Mouse (Mus musculus): ENCODE measurements around the gene Vamp5. TPM values are rescaled to one million over a fixed set of nuclear protein-coding genes. Genes with fewer than 3 reads are reported as not detected.

Gene Vamp5
- total and polyA plus RNA-seq, 3 experiments, result 465 to 593 TPM; not detected in 1

GRCm38 (mm10) chr6:72414076-72414756, 33.9 kb upstream of the Vamp5 start, which contains the start of gene Ggcx (continued):
- TF ChIP-seq MAFK (IDR thresholded peaks at IDR 0.05; ENCODE audit: borderline replicate concordance, low read depth, low read length) (no peak), CHD2 (IDR thresholded peaks at IDR 0.05; ENCODE audit: low read length) (no peak), MYB (IDR thresholded peaks at IDR 0.05; ENCODE audit: low read depth, low read length) (no peak), RAD21 (IDR thresholded peaks at IDR 0.05; ENCODE audit: low read depth, low read length) (no peak)

DNA sequence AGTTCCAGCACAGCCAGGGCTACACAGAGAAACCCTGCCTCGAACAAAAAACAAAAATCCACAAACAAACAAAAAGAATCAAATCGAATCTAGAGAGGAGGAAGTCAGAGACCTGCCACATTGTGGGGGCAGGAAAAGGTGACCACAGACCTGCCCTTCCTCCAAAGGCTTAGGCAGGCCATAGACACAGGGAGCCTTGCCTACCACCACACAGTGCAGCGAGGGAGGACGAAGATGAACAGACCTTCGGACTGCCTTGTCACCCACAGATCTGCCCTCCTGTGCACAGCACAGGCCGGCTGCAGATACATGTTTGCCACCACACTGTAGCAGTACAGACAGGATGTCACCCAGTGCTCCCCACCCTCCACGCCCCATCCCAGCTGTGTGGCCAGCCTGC, 30.2 kb upstream of the Vamp5 start:
- Histone ChIP-seq H3K4me1 (ENCODE audit: control insufficient read depth in 1 of 2, insufficient read depth in 2 of 2, low read length in 2 of 2) (peaks cover 2 to 5% of the 10 kb centered on the region in 2 experiments; a peak in 3 of 4 replicates), H3K79me2 (ENCODE audit: control insufficient read depth, insufficient read depth, low read length, poor library complexity) (peaks cover 8% of the 10 kb centered on the region), H3K27ac (ENCODE audit: control insufficient read depth, low read depth, low read length) (no peak overlapping the region), H3K4me3 (ENCODE audit: control insufficient read depth in 1 of 2, insufficient read depth in 1 of 2, low read depth in 2 of 2, low read length in 2 of 2) (no peak overlapping the region), H3K36me3 (ENCODE audit: control insufficient read depth in 1 of 2, insufficient read depth in 2 of 2, low read length in 2 of 2) (peaks cover 0 to 9% of the 10 kb centered on the region in 2 experiments; a peak in 2 of 4 replicates), H3K9ac (ENCODE audit: control insufficient read depth, low read depth, low read length, poor library complexity, severe bottlenecking) (no peak overlapping the region), H3K9me3 (replicated peaks; ENCODE audit: insufficient read depth, low read length) (no peaks in the 10 kb centered on the region), H3K27me3 (ENCODE audit: control insufficient read depth in 1 of 2, insufficient read depth in 2 of 2, low read length in 2 of 2) (no peaks in the 10 kb centered on the region)
- TF ChIP-seq POLR2AphosphoS2 (IDR thresholded peaks at IDR 0.05; ENCODE audit: low read length) (no peak), POLR2AphosphoS5 (IDR thresholded peaks at IDR 0.05; ENCODE audit: borderline replicate concordance, low read depth, low read length) (peak; percentile 48; the same call in 1 of the 2 replicates)
- no peak for DNase-seq (ENCODE audit: low read depth, low spot score)

GRCm38 (mm10) chr6:72410003-72410402, 29.7 kb upstream of the Vamp5 start:
- Histone ChIP-seq H3K9ac (ENCODE audit: control insufficient read depth, low read depth, low read length, poor library complexity, severe bottlenecking) (no peak overlapping the region), H3K79me2 (ENCODE audit: control insufficient read depth, insufficient read depth, low read length, poor library complexity) (peaks cover 7% of the 10 kb centered on the region), H3K9me3 (replicated peaks; ENCODE audit: insufficient read depth, low read length) (no peaks in the 10 kb centered on the region), H3K27me3 (ENCODE audit: control insufficient read depth in 1 of 2, insufficient read depth in 2 of 2, low read length in 2 of 2) (no peaks in the 10 kb centered on the region), H3K4me1 (ENCODE audit: control insufficient read depth in 1 of 2, insufficient read depth in 2 of 2, low read length in 2 of 2) (peaks cover 2% of the 10 kb centered on the region in 2 experiments; a peak in 3 of 4 replicates), H3K27ac (ENCODE audit: control insufficient read depth, low read depth, low read length) (no peak overlapping the region), H3K4me3 (ENCODE audit: control insufficient read depth in 1 of 2, insufficient read depth in 1 of 2, low read depth in 2 of 2, low read length in 2 of 2) (no peak overlapping the region), H3K36me3 (ENCODE audit: control insufficient read depth in 1 of 2, insufficient read depth in 2 of 2, low read length in 2 of 2) (peaks cover 0 to 7% of the 10 kb centered on the region in 2 experiments; a peak in 2 of 4 replicates)
- DNase-seq (ENCODE audit: low read depth, low spot score), result peak; percentile 58
- peak in 2 of 3 experiments; percentile 53 to 55; a peak in 5 of 6 replicates for TF ChIP-seq CTCF (IDR thresholded peaks at IDR 0.05 in 2 of 3, conservative IDR thresholded peaks at IDR 0.05 in 1 of 3; ENCODE audit: control insufficient read depth in 1 of 3, insufficient read depth in 1 of 3, low read depth in 2 of 3, low read length in 3 of 3, poor library complexity in 1 of 3, severe bottlenecking in 1 of 3)
- TF ChIP-seq RAD21 (IDR thresholded peaks at IDR 0.05; ENCODE audit: low read depth, low read length), result peak; percentile 36
- TF ChIP-seq MAFK (IDR thresholded peaks at IDR 0.05; ENCODE audit: borderline replicate concordance, low read depth, low read length), result no peak
- peak; percentile 42 for TF ChIP-seq SMC3 (IDR thresholded peaks at IDR 0.05; ENCODE audit: low read depth, low read length)
- TF ChIP-seq HCFC1 (IDR thresholded peaks at IDR 0.05; ENCODE audit: low read depth, low read length), result no peak
- 0 out of 2 replicates have a peak, but pooled peaks have one; percentile 10 for TF ChIP-seq ZC3H11A (IDR thresholded peaks at IDR 0.05; ENCODE audit: low read depth, low read length)
- no peak for TF ChIP-seq POLR2A (IDR thresholded peaks at IDR 0.05; ENCODE audit: control insufficient read depth in 1 of 2, insufficient read depth in 1 of 2, low read depth in 1 of 2, low read length in 2 of 2, poor library complexity in 1 of 2)

DNA sequence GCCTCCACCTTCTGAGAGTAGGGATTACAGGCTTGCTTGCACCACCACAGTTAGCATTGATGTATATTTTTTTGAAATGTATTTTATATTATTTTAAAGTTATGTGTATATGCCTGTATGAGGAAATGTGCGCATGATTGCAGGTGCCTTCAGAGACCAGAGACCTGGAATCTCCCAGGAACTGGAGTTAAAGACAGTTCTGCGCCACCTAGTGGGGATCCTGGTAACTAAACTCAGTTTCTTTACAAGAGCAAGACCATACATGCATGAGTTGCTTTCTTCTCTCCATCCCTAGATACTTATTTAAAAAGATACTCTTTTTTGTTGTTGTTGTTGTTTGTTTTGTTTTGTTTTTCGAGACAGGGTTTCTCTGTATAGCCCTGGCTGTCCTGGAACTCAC, 29.3 kb upstream of the Vamp5 start:
- no peak overlapping the region for H3K27ac ChIP-seq (ENCODE audit: control insufficient read depth, low read depth, low read length)
- no peak overlapping the region for H3K4me3 ChIP-seq (ENCODE audit: control insufficient read depth in 1 of 2, insufficient read depth in 1 of 2, low read depth in 2 of 2, low read length in 2 of 2)
- H3K27me3 ChIP-seq (ENCODE audit: control insufficient read depth in 1 of 2, insufficient read depth in 2 of 2, low read length in 2 of 2), result no peaks in the 10 kb centered on the region
- DNase-seq (ENCODE audit: low read depth, low spot score), result peak; percentile 82
- H3K36me3 ChIP-seq (ENCODE audit: control insufficient read depth in 1 of 2, insufficient read depth in 2 of 2, low read length in 2 of 2), result peaks cover 0 to 5% of the 10 kb centered on the region in 2 experiments; a peak in 1 of 4 replicates
- no peaks in the 10 kb centered on the region; a peak in 1 of 4 replicates for H3K4me1 ChIP-seq (ENCODE audit: control insufficient read depth in 1 of 2, insufficient read depth in 2 of 2, low read length in 2 of 2)
- H3K9me3 ChIP-seq (replicated peaks; ENCODE audit: insufficient read depth, low read length), result no peaks in the 10 kb centered on the region
- peak; percentile 33 for TF ChIP-seq RAD21 (IDR thresholded peaks at IDR 0.05; ENCODE audit: low read depth, low read length)
- TF ChIP-seq ZNF384 (IDR thresholded peaks at IDR 0.05; ENCODE audit: low read depth, low read length), result no peak
- peak; percentile 60 for TF ChIP-seq SMC3 (IDR thresholded peaks at IDR 0.05; ENCODE audit: low read depth, low read length)
- no peak for TF ChIP-seq ELF1 (IDR thresholded peaks at IDR 0.05; ENCODE audit: low read depth, low read length)
- no peak for TF ChIP-seq POLR2A (IDR thresholded peaks at IDR 0.05; ENCODE audit: control insufficient read depth in 1 of 2, insufficient read depth in 1 of 2, low read depth in 1 of 2, low read length in 2 of 2, poor library complexity in 1 of 2)
- TF ChIP-seq TAL1 (IDR thresholded peaks at IDR 0.05; ENCODE audit: low read length), result no peak
- no peak for TF ChIP-seq E2F4 (IDR thresholded peaks at IDR 0.05; ENCODE audit: borderline replicate concordance, low read depth, low read length)
- TF ChIP-seq TBP (IDR thresholded peaks at IDR 0.05; ENCODE audit: low read depth, low read length), result no peak
- peak; percentile 48 to 76 (median 63) for TF ChIP-seq CTCF (IDR thresholded peaks at IDR 0.05 in 2 of 3, conservative IDR thresholded peaks at IDR 0.05 in 1 of 3; ENCODE audit: control insufficient read depth in 1 of 3, insufficient read depth in 1 of 3, low read depth in 2 of 3, low read length in 3 of 3, poor library complexity in 1 of 3, severe bottlenecking in 1 of 3)
- peaks cover 4% of the 10 kb centered on the region for H3K79me2 ChIP-seq (ENCODE audit: control insufficient read depth, insufficient read depth, low read length, poor library complexity)
- H3K9ac ChIP-seq (ENCODE audit: control insufficient read depth, low read depth, low read length, poor library complexity, severe bottlenecking), result no peak overlapping the region

All from MEL (cell line).